Mouse (Mus musculus): ENCODE measurements around the gene Cnga3. TPM values are rescaled to one million over a fixed set of nuclear protein-coding genes. Genes with fewer than 3 reads are reported as not detected.

Cnga3 gene
- total RNA-seq (2021) = under 1 TPM; 0.81 to 0.85 TPM
- long read RNA-seq, experiment 1 = 0 reads
- long read RNA-seq, experiment 2 = 0 reads

GRCm38 (mm10) chr1:37214144-37214543 lies at the start of gene Cnga3:
Gene Cnga3 (plus strand): TSS chr1:37214434.
- no peak for DNase-seq (ENCODE audit: low spot score in 2 of 2)

GRCm38 (mm10) chr1:37166066-37166465 lies 48.2 kb upstream of the Cnga3 start:
- DNase-seq (ENCODE audit: low spot score in 2 of 2) = no peak

GRCm38 (mm10) chr1:37167918-37168317 lies 46.3 kb upstream of the Cnga3 start:
- no peak for DNase-seq (ENCODE audit: low spot score in 2 of 2)

GRCm38 (mm10) chr1:37177874-37178273 lies 36.4 kb upstream of the Cnga3 start:
- no peak for DNase-seq (ENCODE audit: low spot score in 2 of 2)

- no peak for DNase-seq (ENCODE audit: low spot score in 2 of 2)
Measured at GRCm38 (mm10) chr1:37179852-37180251, 34.4 kb upstream of the Cnga3 start.

GRCm38 (mm10) chr1:37187050-37187449 lies 27.2 kb upstream of the Cnga3 start:
- no peak for DNase-seq (ENCODE audit: low spot score in 2 of 2)

GRCm38 (mm10) chr1:37194607-37195006 lies 19.6 kb upstream of the Cnga3 start:
- peak in 1 of 2 experiments; percentile 22 for DNase-seq (ENCODE audit: low spot score in 2 of 2)

GRCm38 (mm10) chr1:37201406-37201805 lies 12.8 kb upstream of the Cnga3 start:
- DNase-seq (ENCODE audit: low spot score in 2 of 2) = no peak

- DNase-seq (ENCODE audit: low spot score in 2 of 2) = no peak
Measured at GRCm38 (mm10) chr1:37207743-37208142, 6.5 kb upstream of the Cnga3 start.

GRCm38 (mm10) chr1:37212375-37212774 lies 1.9 kb upstream of the Cnga3 start:
- no peak for DNase-seq (ENCODE audit: low spot score in 2 of 2)

GRCm38 (mm10) chr1:37218386-37218785 lies 4.2 kb downstream of the Cnga3 start:
- DNase-seq (ENCODE audit: low spot score in 2 of 2) = no peak

- no peak for DNase-seq (ENCODE audit: low spot score in 2 of 2)
Measured at GRCm38 (mm10) chr1:37219593-37219992, 5.4 kb downstream of the Cnga3 start.

GRCm38 (mm10) chr1:37220134-37220907 lies 6.1 kb downstream of the Cnga3 start:
- DNase-seq (ENCODE audit: low spot score in 2 of 2) = peak; percentile 72 to 87

- no peak for DNase-seq (ENCODE audit: low spot score in 2 of 2)
Measured at GRCm38 (mm10) chr1:37222002-37222401, 7.8 kb downstream of the Cnga3 start.

GRCm38 (mm10) chr1:37230404-37230803 lies 16.2 kb downstream of the Cnga3 start:
- no peak for DNase-seq (ENCODE audit: low spot score in 2 of 2)

GRCm38 (mm10) chr1:37231295-37231701 lies 17.1 kb downstream of the Cnga3 start:
- DNase-seq (ENCODE audit: low spot score in 2 of 2) = peak; percentile 16 to 35

- no peak for DNase-seq (ENCODE audit: low spot score in 2 of 2)
Measured at GRCm38 (mm10) chr1:37239045-37239635, 24.9 kb downstream of the Cnga3 start.

- no peak for DNase-seq (ENCODE audit: low spot score in 2 of 2)
Measured at GRCm38 (mm10) chr1:37242253-37242652, 28.0 kb downstream of the Cnga3 start.

- no peak for DNase-seq (ENCODE audit: low spot score in 2 of 2)
Measured at GRCm38 (mm10) chr1:37246476-37246875, 32.2 kb downstream of the Cnga3 start.

- DNase-seq (ENCODE audit: low spot score in 2 of 2) = no peak
Measured at GRCm38 (mm10) chr1:37248406-37248805, 34.2 kb downstream of the Cnga3 start.

- DNase-seq (ENCODE audit: low spot score in 2 of 2) = peak; percentile 89 to 91
Measured at GRCm38 (mm10) chr1:37250643-37251310, 36.5 kb downstream of the Cnga3 start.

- no peak for DNase-seq (ENCODE audit: low spot score in 2 of 2)
Measured at GRCm38 (mm10) chr1:37258443-37258842, 44.2 kb downstream of the Cnga3 start.

All from layer of hippocampus, postnatal 14 days (tissue).